Mouse (Mus musculus) small intestine, adult 2 months (tissue): Measurements from ENCODE around the gene Cyb5d2. TPM values are rescaled to one million over a fixed set of nuclear protein-coding genes. Genes with fewer than 3 reads are reported as not detected.

Source experiments
- H3K27ac ChIP-seq: fragments of 200-500 bp; 2 replicates; pipeline ENCODE4 v1.5.1; 2012; ENCODE audit warnings: low read depth, low read length, control low read depth, inconsistent platforms; ENCODE audit not compliant: insufficient read depth
- H3K27me3 ChIP-seq: fragments of 200-500 bp; 2 replicates; pipeline ENCODE4 v1.6.1; 2012; ENCODE audit warnings: mild to moderate bottlenecking, moderate library complexity, low read length, inconsistent platforms; ENCODE audit not compliant: control insufficient read depth, insufficient read depth
- H3K36me3 ChIP-seq: fragments of 200-500 bp; 2 replicates; pipeline ENCODE4 v1.6.1; 2012; ENCODE audit warnings: mild to moderate bottlenecking, low read length, control low read depth, inconsistent platforms; ENCODE audit not compliant: control insufficient read depth, insufficient read depth
- H3K4me1 ChIP-seq: fragments of 200-500 bp; 2 replicates; pipeline ENCODE4 v1.6.1; 2012; ENCODE audit warnings: low read length, inconsistent platforms, mixed read lengths; ENCODE audit not compliant: control insufficient read depth, insufficient read depth, insufficient read length
- H3K4me3 ChIP-seq: fragments of 200-500 bp; 2 replicates; pipeline ENCODE4 v1.5.1; 2012; ENCODE audit warnings: low read depth, mild to moderate bottlenecking, control low read depth, inconsistent platforms, low read length, moderate library complexity
- CTCF ChIP-seq: fragments of 200-500 bp; IDR thresholded peaks from 2 replicates; pipeline ENCODE4 v1.5.1; 2012; ENCODE audit warnings: low read depth, mild to moderate bottlenecking, control low read depth, inconsistent platforms, low read length, moderate library complexity, mixed read lengths; ENCODE audit not compliant: insufficient replicate concordance, insufficient read length; ENCODE audit errors: extremely low read depth
- POLR2A ChIP-seq: fragments of 200-500 bp; IDR thresholded peaks from 2 replicates; pipeline ENCODE4 v1.6.1; 2012; ENCODE audit warnings: low read depth, mild to moderate bottlenecking, control low read depth, inconsistent platforms, low read length, moderate library complexity
- WGBS: fragments of 180-500 bp; shearing (Covaris S2); methylation state at CpG from one replicate; pipeline ENCODE4 v1.1.7; 2018; 5-methylcytosine and 5-hydroxymethylcytosine counted together
- polyA plus RNA-seq: library from polyadenylated mRNA; depleted of rRNA; stranded (reverse); fragments of >200 nt; gene quantifications from 2 replicates; pipeline ENCODE4 v1.2.3, GENCODE M21; 2012

Gene Cyb5d2
- polyA plus RNA-seq, 1 experiment, result 5.5 TPM

GRCm38 (mm10) chr11:72816859-72817258 lies 20.9 kb upstream of the Cyb5d2 start:
- no peak overlapping the region for H3K27ac ChIP-seq
- no peaks in the 10 kb centered on the region for H3K27me3 ChIP-seq
- WGBS, result 85% methylated on average over 1 of the region's 1 CpGs
- TF ChIP-seq CTCF, result no peak
- TF ChIP-seq POLR2A, result no peak
- peaks cover 10% of the 10 kb centered on the region; the same call in 1 of the 2 replicates for H3K4me1 ChIP-seq
- no peak overlapping the region for H3K4me3 ChIP-seq
- peaks cover 25% of the 10 kb centered on the region for H3K36me3 ChIP-seq

DNA sequence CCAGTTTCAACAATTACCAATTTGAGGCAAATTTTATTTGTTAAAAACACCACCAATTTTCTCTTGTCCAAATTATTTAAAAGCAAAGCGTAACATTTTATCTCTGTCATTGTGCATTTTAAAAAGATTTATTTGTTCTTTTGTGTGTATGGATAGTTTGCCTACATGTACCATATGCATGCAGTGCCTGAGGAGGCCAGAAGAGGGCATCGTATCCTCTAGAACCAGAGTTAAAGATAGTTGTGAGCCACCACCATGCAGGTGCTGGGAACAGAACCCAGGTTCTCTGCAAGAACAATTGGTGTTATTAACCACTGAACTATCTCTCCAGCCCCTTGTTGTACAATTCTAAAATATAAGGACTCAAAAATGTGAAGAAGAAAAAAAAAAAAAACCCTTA lies 18.2 kb upstream of the Cyb5d2 start:
- no peaks in the 10 kb centered on the region for H3K27me3 ChIP-seq
- no peak overlapping the region for H3K4me3 ChIP-seq
- H3K4me1 ChIP-seq, result peaks cover 7% of the 10 kb centered on the region; the same call in 1 of the 2 replicates
- H3K27ac ChIP-seq, result no peak overlapping the region
- H3K36me3 ChIP-seq, result peaks cover 10% of the 10 kb centered on the region
- TF ChIP-seq CTCF (no peak), POLR2A (no peak)
- 95% methylated on average over 2 of the region's 2 CpGs for whole genome bisulfite sequencing

DNA sequence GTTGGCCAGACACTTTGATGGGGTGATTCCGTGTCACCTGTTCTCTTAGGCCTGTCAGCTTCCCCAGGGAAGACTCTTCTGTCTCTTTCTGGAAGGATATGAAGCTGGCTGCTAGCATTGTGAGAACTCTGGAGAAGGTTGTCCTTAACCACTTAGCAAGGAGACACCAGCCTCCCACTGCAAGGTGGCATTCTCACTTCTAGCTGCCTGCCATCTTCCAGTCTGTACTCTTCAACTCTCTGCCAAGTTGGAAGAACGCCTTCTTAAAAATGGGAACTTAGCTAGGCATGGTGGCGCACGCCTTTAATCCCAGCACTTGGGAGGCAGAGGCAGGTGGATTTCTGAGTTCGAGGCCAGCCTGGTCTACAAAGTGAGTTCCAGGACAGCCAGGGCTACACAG lies 17.7 kb upstream of the Cyb5d2 start:
- TF ChIP-seq CTCF (no peak), POLR2A (no peak)
- Histone ChIP-seq H3K4me3 (no peak overlapping the region), H3K27me3 (no peaks in the 10 kb centered on the region), H3K27ac (no peak overlapping the region), H3K36me3 (peaks cover 6% of the 10 kb centered on the region), H3K4me1 (peaks cover 7% of the 10 kb centered on the region; the same call in 1 of the 2 replicates)
- WGBS, result 95% methylated on average over 5 of the region's 5 CpGs

DNA sequence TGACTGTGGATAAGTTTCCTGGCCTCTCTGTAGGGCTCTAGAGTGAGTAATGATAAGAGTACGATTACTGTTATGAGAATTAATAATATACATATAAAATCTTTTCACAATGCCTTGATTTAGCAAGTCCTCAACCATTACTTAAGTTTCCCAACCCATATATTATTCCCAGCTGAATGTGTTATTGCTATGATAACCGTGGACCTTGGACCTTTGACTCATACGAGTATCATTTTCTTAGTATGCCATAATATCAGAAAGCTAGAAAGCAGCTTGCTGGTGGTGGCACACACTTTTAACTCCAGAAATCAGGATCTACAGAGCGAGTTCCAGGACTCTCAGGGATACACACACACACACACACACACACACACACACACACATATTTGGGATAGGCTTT lies 12.1 kb upstream of the Cyb5d2 start:
- WGBS, result 19% methylated on average over 4 of the region's 4 CpGs
- peaks cover 30% of the 10 kb centered on the region; the same call in 1 of the 2 replicates for H3K4me1 ChIP-seq
- H3K27me3 ChIP-seq, result no peaks in the 10 kb centered on the region
- H3K36me3 ChIP-seq, result peaks cover 2% of the 10 kb centered on the region
- peak overlapping the region; percentile 91 for H3K27ac ChIP-seq
- no peak overlapping the region for H3K4me3 ChIP-seq
- TF ChIP-seq POLR2A (no peak), CTCF (no peak)

GRCm38 (mm10) chr11:72806556-72806955 lies 10.6 kb upstream of the Cyb5d2 start:
- Histone ChIP-seq H3K4me1 (peaks cover 39% of the 10 kb centered on the region), H3K36me3 (peaks cover 5% of the 10 kb centered on the region), H3K27me3 (no peaks in the 10 kb centered on the region), H3K27ac (peak overlapping the region; percentile 37), H3K4me3 (no peak overlapping the region)
- TF ChIP-seq POLR2A (no peak), CTCF (no peak)
- 33% methylated on average over 2 of the region's 2 CpGs for WGBS

DNA sequence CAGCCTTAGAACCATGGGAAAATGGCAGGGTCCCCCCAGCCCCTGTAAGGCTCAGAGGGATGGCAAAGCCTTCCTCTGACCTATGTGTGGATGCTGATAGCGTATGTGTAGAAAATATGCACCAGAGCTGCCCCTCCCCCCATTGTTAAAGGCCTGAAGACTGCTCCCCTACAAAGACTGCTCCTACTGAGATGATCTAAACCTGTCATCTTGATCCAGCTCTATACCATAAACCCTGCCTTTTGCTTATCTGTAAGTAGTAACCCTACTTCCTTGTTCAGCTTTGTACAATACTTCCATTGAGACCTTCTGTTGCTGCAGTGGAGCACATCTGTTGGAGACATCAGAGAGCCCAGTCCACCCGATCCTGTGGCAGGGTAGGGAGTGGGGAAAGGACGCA lies 9.3 kb upstream of the Cyb5d2 start:
- H3K36me3 ChIP-seq, result peaks cover 5% of the 10 kb centered on the region
- H3K27me3 ChIP-seq, result no peaks in the 10 kb centered on the region
- 37% methylated on average over 3 of the region's 3 CpGs for WGBS
- peak overlapping the region; percentile 10 for H3K27ac ChIP-seq
- peaks cover 42% of the 10 kb centered on the region for H3K4me1 ChIP-seq
- H3K4me3 ChIP-seq, result no peak overlapping the region
- TF ChIP-seq CTCF, result no peak
- no peak for TF ChIP-seq POLR2A

DNA sequence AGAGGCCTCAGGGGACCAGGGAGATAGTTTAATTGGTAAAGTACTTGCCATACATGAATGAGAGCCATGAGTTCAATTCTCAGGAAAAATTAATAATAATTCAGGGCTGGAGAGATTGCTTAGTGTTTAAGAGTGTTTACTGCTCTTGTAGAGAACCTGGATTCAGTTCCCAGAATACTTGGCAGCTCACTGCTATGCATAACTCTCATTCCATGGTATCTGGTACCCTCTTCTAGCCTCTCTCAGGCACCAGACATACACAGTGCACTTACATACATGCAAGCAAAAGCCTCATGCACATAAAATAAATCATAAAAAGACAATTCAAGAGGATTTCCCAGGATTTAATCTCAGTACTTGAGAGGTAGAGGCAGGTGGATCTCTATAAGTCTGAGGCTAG lies 8.6 kb upstream of the Cyb5d2 start:
- no peaks in the 10 kb centered on the region for H3K27me3 ChIP-seq
- H3K36me3 ChIP-seq, result peaks cover 5% of the 10 kb centered on the region
- H3K4me1 ChIP-seq, result peaks cover 46% of the 10 kb centered on the region
- H3K4me3 ChIP-seq, result no peak overlapping the region
- peak overlapping the region; percentile 10; the same call in 1 of the 2 replicates for H3K27ac ChIP-seq
- no peak for TF ChIP-seq POLR2A
- no peak for TF ChIP-seq CTCF
